Mouse (Mus musculus) cerebellum, adult 2 months (tissue): Measurements from ENCODE around the gene Prkcb. TPM values are rescaled to one million over a fixed set of nuclear protein-coding genes. Genes with fewer than 3 reads are reported as not detected.

Experiments used
- DNase-seq, 2 experiments: peaks; one replicate each; pipeline ENCODE4 v3.0.0; 2021
- H3K27ac ChIP-seq: fragments of 200-500 bp; 2 replicates; pipeline ENCODE4 v1.5.1; 2012; ENCODE audit warnings: low read length, control low read depth, inconsistent platforms; ENCODE audit not compliant: insufficient read depth
- H3K27me3 ChIP-seq: fragments of 200-500 bp; 2 replicates; pipeline ENCODE4 v1.6.1; 2012; ENCODE audit warnings: inconsistent platforms, mild to moderate bottlenecking, low read length, moderate library complexity; ENCODE audit not compliant: control insufficient read depth, insufficient read depth
- H3K4me1 ChIP-seq: fragments of 200-500 bp; 2 replicates; pipeline ENCODE4 v1.6.1; 2011; ENCODE audit warnings: low read length; ENCODE audit not compliant: control insufficient read depth, insufficient read depth
- H3K4me3 ChIP-seq: fragments of 200-500 bp; replicated peaks from 2 replicates; pipeline ENCODE3; 2011; ENCODE audit warnings: mild to moderate bottlenecking, low read depth, low read length, control low read depth; ENCODE audit not compliant: insufficient read depth
- CTCF ChIP-seq: fragments of 200-500 bp; IDR thresholded peaks from 2 replicates; pipeline ENCODE4 v1.5.1; 2011; ENCODE audit warnings: low read depth, mild to moderate bottlenecking, control low read depth, low read length, moderate library complexity, borderline replicate concordance; ENCODE audit not compliant: insufficient read depth
- POLR2A ChIP-seq: fragments of 200-500 bp; IDR thresholded peaks from 2 replicates; pipeline ENCODE4 v1.6.1; 2011; ENCODE audit warnings: low read length, control low read depth, borderline replicate concordance; ENCODE audit not compliant: insufficient read depth
- WGBS: fragments of 180-500 bp; shearing (Covaris S2); methylation state at CpG from one replicate; pipeline ENCODE4 v1.1.7; 2018; 5-methylcytosine and 5-hydroxymethylcytosine counted together
- polyA plus RNA-seq: library from polyadenylated mRNA; depleted of rRNA; stranded (reverse); fragments of >200 nt; gene quantifications from 2 replicates; pipeline ENCODE4 v1.2.3, GENCODE M21; 2012

Prkcb gene
- polyA plus RNA-seq, 1 experiment: 311 TPM

DNA sequence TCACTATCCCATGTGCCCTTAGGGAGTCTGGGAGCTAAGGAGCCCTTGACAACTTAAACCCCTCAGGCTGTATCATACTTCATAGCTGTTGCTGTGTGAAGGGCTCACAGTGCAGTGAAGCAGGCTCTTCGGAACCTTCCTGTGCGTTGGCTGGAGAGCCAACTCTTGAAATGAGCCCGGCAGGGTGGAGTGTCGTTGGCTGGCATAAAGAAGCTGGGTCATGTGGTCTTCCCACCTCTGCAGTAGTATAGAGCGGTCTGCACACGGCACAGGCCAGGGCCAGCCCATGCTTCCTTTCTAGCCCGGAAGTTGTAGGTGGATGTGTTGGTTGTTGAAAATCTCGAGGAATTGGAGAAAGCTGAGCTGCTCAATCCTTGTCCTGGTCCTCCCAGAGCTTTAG lies 179.3 kb downstream of the Prkcb start:
- TF ChIP-seq CTCF: no peak
- TF ChIP-seq POLR2A: no peak
- Histone ChIP-seq H3K27me3 (no peaks in the 10 kb centered on the region), H3K4me1 (peaks cover 15% of the 10 kb centered on the region), H3K4me3 (no peak overlapping the region), H3K27ac (no peak overlapping the region)
- DNase-seq: no peak
- 21% methylated on average over 8 of the region's 8 CpGs for WGBS

DNA sequence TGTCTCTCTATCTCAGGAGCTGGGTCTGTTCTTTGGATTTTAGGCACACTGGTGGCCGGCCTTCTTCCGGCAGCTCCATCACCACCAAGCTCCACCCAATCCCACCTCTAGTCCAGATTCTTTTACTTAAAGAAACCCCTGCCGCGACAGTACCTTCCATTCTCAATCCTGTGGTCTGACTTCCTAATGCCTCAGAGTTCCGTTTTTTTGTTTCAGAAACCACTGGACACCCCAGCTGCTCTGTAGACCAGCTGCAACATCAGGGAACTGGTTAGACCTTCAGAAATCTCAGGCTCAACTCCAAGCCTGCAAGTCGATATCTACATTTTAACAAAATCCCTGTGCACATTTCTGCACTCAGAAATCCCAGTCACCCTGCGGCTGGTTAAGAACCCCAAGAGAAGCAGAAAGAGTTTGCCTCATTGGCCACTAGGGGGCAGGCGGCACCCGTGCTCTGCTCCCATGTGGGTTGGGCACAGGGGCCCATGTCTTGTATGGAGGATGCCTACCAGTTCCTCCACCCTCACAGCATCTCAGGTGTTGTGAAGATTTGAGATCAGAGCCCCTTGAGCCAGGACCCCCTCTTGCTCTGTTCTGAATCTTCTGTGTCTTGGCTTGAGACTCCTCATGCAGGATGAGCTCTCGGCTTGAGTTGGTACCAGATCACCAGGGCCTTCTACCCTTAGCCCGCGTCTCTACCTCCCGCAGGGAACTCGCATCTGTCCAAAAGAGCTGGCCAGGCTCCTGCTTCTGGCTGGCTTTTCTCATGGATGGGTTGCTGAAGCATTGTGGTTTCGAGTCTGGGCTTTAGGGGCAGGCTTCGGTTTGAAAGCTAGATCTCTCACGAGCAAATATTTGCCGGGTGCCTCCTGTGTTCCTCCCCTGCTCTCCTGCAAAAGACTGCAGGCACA lies 182.1 kb downstream of the Prkcb start:
- TF ChIP-seq POLR2A (no peak), CTCF (peak; percentile 92)
- no peaks in the 10 kb centered on the region for H3K27me3 ChIP-seq
- H3K27ac ChIP-seq: no peak overlapping the region
- 26% methylated on average over 18 of the region's 18 CpGs for WGBS
- no peak overlapping the region for H3K4me3 ChIP-seq
- peaks cover 15% of the 10 kb centered on the region for H3K4me1 ChIP-seq
- peak; percentile 79 to 83 for DNase-seq

GRCm38 (mm10) chr7:122472223-122472622 lies 183.7 kb downstream of the Prkcb start:
- no peak overlapping the region for H3K4me3 ChIP-seq
- peaks cover 22% of the 10 kb centered on the region for H3K4me1 ChIP-seq
- no peak for DNase-seq
- H3K27ac ChIP-seq: no peak overlapping the region
- 66% methylated on average over 5 of the region's 5 CpGs for WGBS
- no peaks in the 10 kb centered on the region for H3K27me3 ChIP-seq
- TF ChIP-seq POLR2A (no peak), CTCF (no peak)

DNA sequence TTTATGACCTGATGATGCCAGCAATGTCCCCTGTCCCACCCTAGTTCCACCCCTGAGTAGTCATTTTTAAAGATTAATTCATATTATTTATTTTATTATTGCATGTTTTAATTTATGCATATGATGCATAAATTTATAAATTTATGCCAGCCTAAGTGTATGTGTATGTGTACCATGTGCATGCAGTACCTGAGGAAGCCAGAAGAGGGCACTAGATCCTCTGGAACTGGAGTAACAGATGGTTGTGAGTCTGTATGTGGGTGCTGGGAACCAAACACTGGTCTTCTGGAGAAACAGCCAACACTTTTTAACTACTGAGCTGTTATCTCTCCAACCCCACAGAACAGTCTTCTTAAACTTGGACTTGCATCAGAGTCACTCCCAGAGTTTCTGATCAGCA lies 186.5 kb downstream of the Prkcb start:
- no peak overlapping the region for H3K27ac ChIP-seq
- DNase-seq: no peak
- H3K27me3 ChIP-seq: no peaks in the 10 kb centered on the region
- no peak overlapping the region for H3K4me3 ChIP-seq
- TF ChIP-seq POLR2A: no peak
- no peak for TF ChIP-seq CTCF
- peaks cover 23% of the 10 kb centered on the region for H3K4me1 ChIP-seq

DNA sequence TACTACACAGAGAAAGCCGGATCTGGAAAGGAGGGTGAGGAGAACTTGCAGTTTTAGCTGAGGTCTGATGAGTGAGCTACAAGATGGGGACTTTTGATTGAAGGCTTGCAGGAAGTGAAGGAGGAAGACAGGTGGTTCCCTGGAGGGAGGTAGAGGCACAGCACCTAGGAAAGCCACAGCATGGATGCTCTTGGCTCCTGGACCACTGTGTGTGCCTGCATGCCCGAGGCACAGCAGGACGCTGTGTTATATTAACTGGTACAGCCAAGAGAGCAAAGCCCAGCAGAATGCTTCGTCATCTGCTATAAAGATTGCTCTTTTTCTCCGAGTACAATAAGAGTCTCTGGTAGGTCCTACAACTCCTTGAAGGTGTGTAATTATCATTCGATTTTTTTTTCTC lies 188.1 kb downstream of the Prkcb start:
- TF ChIP-seq CTCF (no peak), POLR2A (no peak)
- Histone ChIP-seq H3K27me3 (no peaks in the 10 kb centered on the region), H3K27ac (no peak overlapping the region), H3K4me3 (no peak overlapping the region), H3K4me1 (peaks cover 15% of the 10 kb centered on the region)
- WGBS: 29% methylated on average over 6 of the region's 6 CpGs
- peak; percentile 40 to 53 for DNase-seq

DNA sequence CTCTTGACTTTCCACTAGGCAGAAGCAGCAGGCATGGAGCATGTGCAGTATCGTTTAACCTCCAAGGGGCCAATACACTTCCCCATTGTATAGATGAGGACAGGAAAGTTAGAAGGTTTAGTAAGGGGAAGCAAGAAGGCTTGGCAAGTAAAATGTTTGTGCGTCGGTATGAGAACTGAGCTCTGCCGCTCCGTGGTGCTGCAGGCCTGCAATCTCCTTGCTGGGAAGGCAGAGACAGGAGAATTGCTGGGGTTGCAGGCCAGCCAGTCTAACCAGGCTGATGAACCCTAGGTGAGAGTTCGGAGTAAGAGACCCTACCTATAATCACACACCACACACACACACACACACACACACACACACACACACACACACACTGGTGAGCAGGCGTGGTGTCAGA lies 188.6 kb downstream of the Prkcb start:
- DNase-seq: no peak
- TF ChIP-seq POLR2A: no peak
- TF ChIP-seq CTCF: no peak
- Histone ChIP-seq H3K4me3 (no peak overlapping the region), H3K27me3 (no peaks in the 10 kb centered on the region), H3K27ac (no peak overlapping the region), H3K4me1 (peaks cover 15% of the 10 kb centered on the region)
- WGBS: 59% methylated on average over 7 of the region's 7 CpGs

- no peak overlapping the region for H3K4me3 ChIP-seq
- WGBS: 47% methylated on average over 21 of the region's 21 CpGs
- peak in 1 of 2 experiments; percentile 38 for DNase-seq
- H3K4me1 ChIP-seq: peaks cover 15% of the 10 kb centered on the region
- H3K27me3 ChIP-seq: no peaks in the 10 kb centered on the region
- TF ChIP-seq CTCF (no peak), POLR2A (no peak)
- no peak overlapping the region for H3K27ac ChIP-seq
Observed at GRCm38 (mm10) chr7:122477566-122478564, 189.3 kb downstream of the Prkcb start.

DNA sequence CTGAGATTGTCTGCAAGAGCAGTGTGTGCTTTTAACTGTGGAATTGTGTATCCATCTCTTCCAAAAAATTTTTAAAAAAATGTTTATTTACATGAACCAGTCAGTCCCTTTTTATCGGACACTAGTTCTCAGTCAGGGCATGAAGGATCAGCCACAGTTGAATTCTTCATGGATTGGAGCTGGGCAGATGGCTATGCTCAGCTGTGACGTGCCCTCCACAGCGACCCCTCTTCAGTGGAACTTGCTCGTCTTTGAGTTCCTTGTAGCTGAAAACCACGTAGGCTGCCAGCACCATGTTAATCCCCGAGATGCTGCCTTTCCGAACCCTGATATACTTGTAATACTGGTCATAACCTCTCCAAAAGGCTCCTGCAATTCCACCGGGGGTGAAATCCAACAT lies 195.4 kb downstream of the Prkcb start:
- TF ChIP-seq POLR2A (no peak), CTCF (no peak)
- no peak for DNase-seq
- Histone ChIP-seq H3K27me3 (no peaks in the 10 kb centered on the region), H3K27ac (no peak overlapping the region), H3K4me1 (peaks cover 2% of the 10 kb centered on the region; the same call in 1 of the 2 replicates), H3K4me3 (no peak overlapping the region)
- 66% methylated on average over 8 of the region's 8 CpGs for WGBS
